Mouse (Mus musculus): ENCODE measurements around the gene Gm20517.

Gm20517 gene

GRCm38 (mm10) chr17:47610849-47611660 lies at the start of gene Gm20517, which contains the start of the genes Bysl and Med20:
Gene Gm20517 (plus strand): TSS chr17:47611589.
Gene Bysl (minus strand): TSS chr17:47611492.
Gene Med20 (plus strand): TSS chr17:47611582.
- DNase-seq (ENCODE audit: low read depth, low spot score) = peak; percentile 94

GRCm38 (mm10) chr17:47562875-47563274 lies 48.5 kb upstream of the Gm20517 start:
- DNase-seq (ENCODE audit: low read depth, low spot score) = no peak

- DNase-seq (ENCODE audit: low read depth, low spot score) = no peak
Measured at GRCm38 (mm10) chr17:47564612-47565011, 46.8 kb upstream of the Gm20517 start.

GRCm38 (mm10) chr17:47566133-47566532 lies 45.3 kb upstream of the Gm20517 start:
- no peak for DNase-seq (ENCODE audit: low read depth, low spot score)

GRCm38 (mm10) chr17:47567271-47567670 lies 44.1 kb upstream of the Gm20517 start:
- DNase-seq (ENCODE audit: low read depth, low spot score) = no peak

GRCm38 (mm10) chr17:47568389-47568788 lies 43.0 kb upstream of the Gm20517 start:
- no peak for DNase-seq (ENCODE audit: low read depth, low spot score)

GRCm38 (mm10) chr17:47568951-47569527 lies 42.4 kb upstream of the Gm20517 start:
- DNase-seq (ENCODE audit: low read depth, low spot score) = no peak

GRCm38 (mm10) chr17:47571621-47572020 lies 39.8 kb upstream of the Gm20517 start:
- DNase-seq (ENCODE audit: low read depth, low spot score) = no peak

GRCm38 (mm10) chr17:47572436-47572835 lies 39.0 kb upstream of the Gm20517 start:
- no peak for DNase-seq (ENCODE audit: low read depth, low spot score)

GRCm38 (mm10) chr17:47574028-47574427 lies 37.4 kb upstream of the Gm20517 start:
- DNase-seq (ENCODE audit: low read depth, low spot score) = no peak

GRCm38 (mm10) chr17:47574830-47575229 lies 36.6 kb upstream of the Gm20517 start:
- no peak for DNase-seq (ENCODE audit: low read depth, low spot score)

GRCm38 (mm10) chr17:47578655-47579054 lies 32.7 kb upstream of the Gm20517 start:
- no peak for DNase-seq (ENCODE audit: low read depth, low spot score)

GRCm38 (mm10) chr17:47580962-47581361 lies 30.4 kb upstream of the Gm20517 start:
- DNase-seq (ENCODE audit: low read depth, low spot score) = no peak

- no peak for DNase-seq (ENCODE audit: low read depth, low spot score)
Measured at GRCm38 (mm10) chr17:47588517-47588916, 22.9 kb upstream of the Gm20517 start.

- no peak for DNase-seq (ENCODE audit: low read depth, low spot score)
Measured at GRCm38 (mm10) chr17:47591073-47591472, 20.3 kb upstream of the Gm20517 start.

- DNase-seq (ENCODE audit: low read depth, low spot score) = peak; percentile 88
Measured at GRCm38 (mm10) chr17:47593215-47593853, 18.1 kb upstream of the Gm20517 start.

GRCm38 (mm10) chr17:47593854-47594182 lies 17.6 kb upstream of the Gm20517 start:
- DNase-seq (ENCODE audit: low read depth, low spot score) = no peak

GRCm38 (mm10) chr17:47594183-47594968 lies 17.0 kb upstream of the Gm20517 start:
- no peak for DNase-seq (ENCODE audit: low read depth, low spot score)

GRCm38 (mm10) chr17:47594969-47595247 lies 16.5 kb upstream of the Gm20517 start:
- no peak for DNase-seq (ENCODE audit: low read depth, low spot score)

- peak; percentile 66 for DNase-seq (ENCODE audit: low read depth, low spot score)
Measured at GRCm38 (mm10) chr17:47595248-47596161, 15.9 kb upstream of the Gm20517 start.

Measured in skeletal muscle tissue, adult 2 months (tissue).